Mouse (Mus musculus) right cerebral cortex, postnatal 4 days (tissue): ENCODE measurements around the gene Lilra5.
"Not testable (repeated sequence)": the region's sequence is repeated elsewhere in the genome, so short reads cannot be mapped to it uniquely, and the experiment has no call there.

Source experiments
- DNase-seq: peaks from one replicate; pipeline ENCODE4 v3.0.0-alpha.2; 2022

Lilra5 gene

DNA sequence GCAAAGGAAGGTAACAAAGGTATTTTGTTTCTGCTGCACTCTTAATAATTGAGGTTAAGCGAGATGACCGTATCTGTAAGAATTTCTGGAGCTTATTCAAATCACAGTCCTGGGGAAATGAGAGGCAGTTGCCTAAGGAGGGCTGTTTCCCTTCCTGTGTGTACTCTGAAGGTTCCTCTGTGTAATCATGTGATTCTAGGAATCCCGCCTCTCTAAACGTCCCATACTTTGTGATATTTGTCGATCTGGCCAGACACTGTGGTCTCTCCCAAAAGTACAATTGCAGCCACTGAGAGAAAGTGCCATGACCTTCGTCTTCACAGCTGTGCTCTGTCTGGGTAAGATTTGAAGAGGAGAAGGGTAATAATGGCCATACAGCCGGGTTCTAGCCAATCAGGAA lies at the start of gene Lilra5:
Gene Lilra5, plus strand, starts transcription at position 301 of the 400 bp plus-strand sequence.
- no peak for DNase-seq

DNA sequence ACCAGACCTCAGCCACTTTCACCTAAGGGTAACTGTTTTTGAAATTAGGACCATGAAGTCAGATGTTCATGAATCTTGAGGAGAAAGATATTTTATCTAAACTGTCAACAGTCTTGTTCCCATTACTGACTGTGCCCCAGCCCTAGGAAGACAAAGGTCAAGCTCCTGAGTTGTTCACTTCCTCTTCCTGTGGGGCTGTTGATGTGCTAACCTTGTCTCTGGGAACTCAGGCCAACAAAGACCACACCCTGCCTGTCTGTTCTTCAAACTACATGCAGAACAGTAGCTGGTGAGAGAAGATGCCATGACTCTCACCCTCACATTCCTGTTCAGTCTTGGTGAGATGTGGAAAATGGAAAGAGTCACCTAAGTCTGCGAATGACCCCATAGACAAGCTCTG lies 30.4 kb upstream of the Lilra5 start:
- no peak for DNase-seq

DNA sequence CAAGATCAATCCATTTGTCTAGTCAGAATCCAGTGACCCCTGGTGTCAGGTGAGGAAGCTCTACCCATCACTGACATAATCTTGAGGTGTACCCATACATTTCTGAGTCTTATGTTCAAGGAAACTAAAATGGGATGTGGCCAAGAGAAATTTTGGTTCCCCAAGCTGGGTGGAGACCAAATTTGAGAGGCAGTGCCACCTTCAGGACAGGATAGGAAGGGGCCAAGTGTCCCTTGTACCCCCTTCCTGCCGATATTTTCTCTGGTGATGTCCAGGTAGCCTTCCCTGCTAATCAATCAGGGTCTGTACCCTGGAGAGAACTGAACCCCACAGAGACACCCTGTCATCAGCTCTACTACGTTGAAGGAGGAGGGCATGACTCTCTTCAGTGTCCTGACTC lies 28.9 kb upstream of the Lilra5 start:
- DNase-seq = no peak

GRCm38 (mm10) chr7:4213436-4213835 lies 24.1 kb upstream of the Lilra5 start:
- not testable (repeated sequence) for DNase-seq

DNA sequence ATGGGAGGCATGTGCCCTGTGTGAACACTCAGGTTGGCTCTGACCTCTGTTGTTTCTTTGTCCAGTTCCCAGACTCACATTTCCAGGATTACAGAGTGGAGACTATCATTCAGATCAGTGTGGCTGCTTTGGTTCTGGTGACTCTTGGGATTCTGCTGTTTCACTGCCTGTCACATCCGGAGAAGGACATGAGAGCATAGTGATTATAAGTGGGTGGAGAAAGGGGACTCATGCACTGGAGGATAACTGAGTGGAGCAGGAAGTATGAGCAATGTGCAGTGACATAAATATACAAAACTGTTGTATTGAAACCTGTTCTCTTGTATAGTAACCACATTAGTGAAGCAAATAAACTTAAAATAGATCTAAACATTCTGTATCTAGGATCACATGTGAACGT lies 22.2 kb upstream of the Lilra5 start:
- no peak for DNase-seq

DNA sequence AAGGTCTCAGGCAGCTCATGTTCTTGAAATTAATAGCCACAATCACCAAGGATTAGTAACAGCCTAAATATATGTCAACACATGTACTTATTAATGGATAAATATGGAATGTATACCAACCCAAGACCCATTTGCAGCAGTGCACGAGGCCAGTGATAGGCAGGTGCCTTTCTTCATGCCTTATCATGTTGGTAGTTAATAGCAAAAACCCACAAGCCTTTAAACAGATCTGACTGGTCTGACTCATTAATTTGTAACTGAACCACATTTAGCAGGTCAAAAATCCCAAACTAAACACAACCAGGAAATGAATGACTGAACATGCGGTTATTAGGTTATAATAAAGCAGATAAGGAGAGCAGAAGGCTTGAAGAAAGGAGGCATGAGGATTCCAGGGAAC lies 21.7 kb upstream of the Lilra5 start:
- DNase-seq = no peak

DNA sequence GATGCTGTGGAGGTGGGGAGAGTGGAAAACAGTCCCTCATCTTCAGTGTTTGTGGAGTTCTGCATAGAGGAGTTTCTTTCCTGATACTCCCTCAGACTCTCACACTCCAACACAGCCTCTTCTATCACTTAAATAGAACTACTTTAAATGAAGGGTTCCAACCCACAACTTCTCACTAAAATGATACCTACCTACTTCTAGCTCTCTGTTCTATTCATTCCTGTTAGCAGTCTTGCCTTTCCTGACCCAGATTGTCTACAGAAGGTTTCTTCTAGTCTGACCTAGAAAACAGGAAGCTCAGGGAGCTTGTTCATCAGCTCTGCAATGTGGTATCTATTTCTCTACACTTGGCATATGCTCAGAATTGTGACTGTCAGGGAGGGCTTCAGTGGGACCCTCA lies 2.0 kb upstream of the Lilra5 start:
- no peak for DNase-seq

DNA sequence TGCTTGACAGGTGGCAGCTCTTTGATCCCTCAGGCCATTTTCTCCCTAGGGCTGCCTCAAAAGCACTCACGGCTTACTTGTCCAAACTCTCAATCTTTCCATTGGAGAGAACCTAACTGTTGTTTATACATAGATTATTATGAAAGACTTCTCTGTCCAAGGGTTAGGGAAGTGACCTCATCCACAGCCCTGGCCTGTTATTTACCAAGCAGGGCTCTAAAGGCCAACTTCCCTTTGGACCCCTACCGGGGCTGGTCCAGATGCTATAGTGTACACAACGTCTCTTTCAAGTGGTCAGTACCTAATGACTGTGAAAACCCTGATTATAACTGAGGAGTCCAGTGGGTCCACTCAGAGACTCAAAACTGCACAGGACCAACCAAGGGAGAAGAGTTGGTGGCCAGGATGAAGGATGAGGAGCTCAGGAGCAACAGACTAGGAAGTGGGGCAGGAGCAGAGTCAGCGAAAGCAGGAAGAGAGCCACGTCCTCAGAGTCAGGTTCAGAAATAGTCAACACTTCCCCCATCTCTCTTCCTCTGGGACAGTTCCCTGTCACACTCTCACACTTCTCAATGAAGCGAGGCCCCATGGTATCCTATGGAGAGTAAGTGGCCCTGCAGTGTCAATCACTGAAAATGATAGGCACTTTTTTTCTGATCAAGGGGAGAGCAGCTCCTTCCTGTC lies 1.6 kb downstream of the Lilra5 start:
- no peak for DNase-seq

GRCm38 (mm10) chr7:4251211-4251610 lies 13.7 kb downstream of the Lilra5 start:
- not testable (repeated sequence) for DNase-seq

GRCm38 (mm10) chr7:4256060-4256459 lies 18.5 kb downstream of the Lilra5 start:
- not testable (repeated sequence) for DNase-seq

DNA sequence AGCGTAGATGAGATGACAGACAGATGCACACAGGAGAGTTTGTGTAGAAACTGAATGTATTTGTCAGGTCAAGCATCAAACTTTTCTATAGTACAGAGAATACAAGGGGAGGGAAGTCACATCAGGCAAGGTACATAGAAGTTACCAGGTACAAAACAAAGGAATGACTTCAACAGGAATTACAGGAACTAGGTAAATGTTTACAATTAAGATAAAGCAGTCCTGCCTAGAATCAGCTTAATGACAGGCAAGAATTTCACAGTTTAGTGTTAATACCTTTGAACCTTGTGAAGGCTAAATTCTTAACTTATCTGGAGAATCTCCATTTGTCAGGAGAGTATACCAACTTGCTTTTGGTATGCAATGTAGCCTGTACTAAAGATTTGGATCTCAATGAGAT lies 23.0 kb downstream of the Lilra5 start:
- not testable (repeated sequence) for DNase-seq

DNA sequence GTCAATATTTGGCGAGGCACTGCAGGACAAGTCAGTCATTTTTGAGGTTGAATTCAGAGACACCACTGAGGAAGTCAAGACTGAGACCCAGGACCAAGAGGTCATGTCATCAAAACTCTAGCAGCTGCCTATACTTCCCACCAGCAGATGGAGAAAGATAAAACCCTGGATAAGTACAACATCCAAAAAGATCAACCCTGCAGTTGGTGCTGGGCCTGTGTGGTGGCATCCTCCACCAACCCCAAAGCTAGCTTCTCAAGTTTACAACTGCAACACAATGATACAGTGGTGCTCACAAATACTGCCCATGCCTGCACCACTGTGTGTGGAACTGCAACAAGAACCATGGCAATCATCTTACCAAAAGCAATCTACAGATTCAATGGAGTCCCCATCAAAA lies 34.6 kb downstream of the Lilra5 start:
- DNase-seq = not testable (repeated sequence)

DNA sequence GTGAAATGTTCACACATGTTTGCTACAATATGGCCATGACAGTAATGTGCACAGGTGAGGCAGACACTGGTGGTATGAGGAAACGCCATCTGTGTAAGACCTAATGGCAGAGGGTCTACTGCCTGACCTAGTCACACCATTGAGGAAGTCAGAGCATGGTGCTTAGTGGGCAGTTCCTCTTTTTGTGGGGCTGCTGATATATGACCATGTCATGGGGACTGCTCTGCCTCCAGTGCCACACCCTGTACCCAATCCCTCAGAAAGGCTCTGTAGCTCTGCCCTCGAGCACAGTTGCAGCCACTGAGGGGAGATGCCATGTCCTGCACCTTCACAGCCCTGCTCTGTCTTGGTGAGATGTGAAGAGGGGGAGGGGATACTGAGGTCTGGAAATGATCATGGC lies 36.3 kb downstream of the Lilra5 start:
- DNase-seq = not testable (repeated sequence)

- DNase-seq = not testable (repeated sequence)
Observed at GRCm38 (mm10) chr7:4275500-4275899, 37.9 kb downstream of the Lilra5 start.

DNA sequence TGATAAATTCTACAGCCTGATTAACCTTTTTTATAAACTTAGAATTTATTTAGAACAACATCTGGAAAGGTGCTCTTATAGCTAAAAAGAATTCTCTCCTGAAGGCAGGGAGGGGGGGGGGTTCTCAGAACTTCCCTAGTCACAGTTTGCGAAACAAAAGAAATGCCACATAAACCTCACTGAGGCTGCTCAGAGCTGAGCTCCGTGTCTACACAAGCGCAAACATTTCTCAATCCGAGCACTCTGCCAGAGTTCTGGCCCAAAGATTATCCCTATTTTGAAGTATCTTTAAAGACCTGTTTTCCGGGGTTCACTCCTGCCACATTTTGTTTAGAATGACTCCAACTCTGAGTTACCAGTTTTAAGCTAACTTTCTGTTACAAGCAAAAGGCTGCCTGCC lies 55.1 kb downstream of the Lilra5 start:
- DNase-seq = no peak
